Mouse (Mus musculus): ENCODE data around the gene Zfp810.

DNA sequence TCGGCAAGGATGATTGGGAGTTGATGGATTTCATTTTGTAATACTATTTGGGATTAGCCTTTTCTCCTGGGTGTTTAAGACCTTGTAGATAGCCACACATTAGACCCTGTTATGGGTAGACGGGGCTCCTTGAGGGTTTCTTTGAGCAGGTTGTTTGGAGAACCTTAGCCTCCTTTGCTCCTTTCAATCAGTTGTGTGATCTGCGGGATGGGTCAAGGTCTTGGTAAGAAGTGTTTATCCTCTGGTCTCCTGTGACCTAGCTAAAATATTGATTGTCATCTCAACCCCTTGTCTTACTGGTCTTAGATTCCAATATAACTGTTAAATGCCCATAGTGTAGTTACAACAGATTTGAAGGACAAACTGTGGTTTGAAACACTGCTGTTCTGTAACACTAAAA, 77.4 kb downstream of the Zfp810 start:
- TF ChIP-seq CTCF (IDR thresholded peaks at IDR 0.05; ENCODE audit: insufficient read depth, low read depth, low read length) (no peak), POLR2A (IDR thresholded peaks at IDR 0.05; ENCODE audit: insufficient read depth, low read depth, low read length) (no peak)
